Mouse (Mus musculus) midbrain, embryonic 11.5 days (tissue): ENCODE measurements at regions not wholly inside any gene's neighbourhood (a gene's known extent, or its start where the extent isn't known, plus 50 kb on each side); places are given as distances from the start of the nearest gene placed in this dataset.
A peak's percentile ranks its signal among the peaks of the same experiment; 100 is the strongest.

Source experiments
- ATAC-seq: fragments of 200-750 bp; cut with Nextera tagmentation; 2 replicates; pipeline ENCODE4 v1.8.0; 2017; ENCODE audit warnings: moderate TSS enrichment, moderate library complexity; ENCODE audit not compliant: low FRiP score
- DNase-seq: peaks from one replicate; pipeline ENCODE4 v3.0.0; 2015; ENCODE audit warnings: low spot score; ENCODE audit errors: missing footprints
- H3K27ac ChIP-seq: fragments of 300-500 bp; sonication (generic); 2 replicates; pipeline ENCODE4 v1.5.1; 2014; ENCODE audit warnings: low read depth, low read length
- H3K27me3 ChIP-seq: fragments of 300-500 bp; sonication (generic); 2 replicates; pipeline ENCODE4 v1.6.1; 2014; ENCODE audit warnings: mild to moderate bottlenecking, low read length, moderate library complexity, mixed read lengths; ENCODE audit not compliant: control insufficient read depth, insufficient read depth
- H3K36me3 ChIP-seq: fragments of 300-500 bp; sonication (generic); 2 replicates; pipeline ENCODE4 v1.6.1; 2014; ENCODE audit warnings: mild to moderate bottlenecking, low read length, moderate library complexity, mixed read lengths; ENCODE audit not compliant: control insufficient read depth, insufficient read depth
- H3K4me1 ChIP-seq: fragments of 300-500 bp; sonication (generic); 2 replicates; pipeline ENCODE4 v1.6.1; 2014; ENCODE audit warnings: low read length; ENCODE audit not compliant: control insufficient read depth, insufficient read depth
- H3K4me2 ChIP-seq: fragments of 300-500 bp; sonication (generic); 2 replicates; pipeline ENCODE4 v1.6.1; 2014; ENCODE audit warnings: mild to moderate bottlenecking, moderate library complexity
- H3K4me3 ChIP-seq: fragments of 300-500 bp; sonication (generic); 2 replicates; pipeline ENCODE4 v1.5.1; 2014; ENCODE audit warnings: low read depth, low read length
- H3K9ac ChIP-seq: fragments of 300-500 bp; sonication (generic); 2 replicates; pipeline ENCODE4 v1.6.1; 2014; ENCODE audit warnings: low read length
- H3K9me3 ChIP-seq: fragments of 300-500 bp; sonication (generic); 2 replicates; pipeline ENCODE4 v1.6.1; 2016; ENCODE audit warnings: low read length; ENCODE audit not compliant: control insufficient read depth
- WGBS: fragments of 180-500 bp; shearing (Covaris S2); extraction: QIAGEN DNeasy Blood & Tissue Kit; methylation state at CpG from one replicate; pipeline ENCODE4 v1.1.7; 2014; 5-methylcytosine and 5-hydroxymethylcytosine counted together

- no peak overlapping the region for H3K27ac ChIP-seq
- no peak for ATAC-seq
These were observed 154.7 kb downstream of the Cdh26 start for GRCm38 (mm10) chr2:178584970-178585566.

DNA sequence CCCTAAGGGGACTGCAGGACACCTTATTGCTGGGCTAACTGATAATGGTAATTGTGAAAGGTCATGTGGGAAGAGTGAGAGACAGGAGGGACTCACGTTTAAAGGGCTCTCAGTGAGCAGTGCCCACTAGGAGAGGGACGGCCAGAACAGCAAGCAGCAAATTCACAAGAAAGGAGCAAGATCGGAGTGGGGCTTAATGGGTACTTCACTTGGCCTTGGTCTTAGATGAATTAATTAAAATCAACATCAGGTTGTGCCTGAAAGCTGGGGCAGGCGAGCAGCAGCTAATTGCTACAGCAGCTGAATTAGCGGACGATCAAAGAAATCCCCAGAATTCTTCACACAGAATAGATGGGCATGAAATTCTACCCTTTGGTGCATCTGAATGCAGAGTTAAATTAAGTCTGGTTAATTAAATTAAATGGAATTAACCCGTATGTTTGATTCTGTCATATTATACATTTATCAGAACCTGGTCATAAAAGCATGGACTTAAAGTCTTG lies 156.9 kb downstream of the Cdh26 start:
- no peaks in the 10 kb centered on the region for H3K36me3 ChIP-seq
- H3K27me3 ChIP-seq, result no peaks in the 10 kb centered on the region
- no peak overlapping the region for H3K4me2 ChIP-seq
- no peaks in the 10 kb centered on the region for H3K9me3 ChIP-seq
- H3K27ac ChIP-seq, result no peak overlapping the region
- H3K9ac ChIP-seq, result no peak overlapping the region
- whole genome bisulfite sequencing, result 76% methylated on average over 7 of the region's 7 CpGs
- DNase-seq, result peak; percentile 72
- H3K4me1 ChIP-seq, result no peaks in the 10 kb centered on the region
- no peak for ATAC-seq
- no peak overlapping the region for H3K4me3 ChIP-seq

More at GRCm38 (mm10) chr2:178584970-178585566, 154.7 kb downstream of the Cdh26 start:
- Histone ChIP-seq H3K36me3 (no peaks in the 10 kb centered on the region), H3K4me1 (no peaks in the 10 kb centered on the region), H3K9me3 (no peaks in the 10 kb centered on the region), H3K4me2 (no peak overlapping the region), H3K4me3 (no peak overlapping the region), H3K9ac (no peak overlapping the region), H3K27me3 (no peaks in the 10 kb centered on the region)
- 82% methylated on average over 5 of the region's 5 CpGs for WGBS
- DNase-seq, result peak; percentile 51

- no peak for DNase-seq
- ATAC-seq, result no peak
- H3K9ac ChIP-seq, result no peak overlapping the region
- no peak overlapping the region for H3K4me3 ChIP-seq
- no peaks in the 10 kb centered on the region for H3K9me3 ChIP-seq
- 86% methylated on average over 9 of the region's 9 CpGs for WGBS
- no peak overlapping the region for H3K4me2 ChIP-seq
- no peak overlapping the region for H3K27ac ChIP-seq
- no peaks in the 10 kb centered on the region for H3K27me3 ChIP-seq
- H3K4me1 ChIP-seq, result no peaks in the 10 kb centered on the region; the same call in 1 of the 2 replicates
- no peaks in the 10 kb centered on the region for H3K36me3 ChIP-seq
These were observed 163.4 kb downstream of the Cdh26 start for GRCm38 (mm10) chr2:178593743-178594142.

- Histone ChIP-seq H3K4me3 (no peak overlapping the region), H3K36me3 (no peaks in the 10 kb centered on the region), H3K27ac (no peak overlapping the region), H3K9me3 (no peaks in the 10 kb centered on the region), H3K4me1 (no peaks in the 10 kb centered on the region; the same call in 1 of the 2 replicates), H3K27me3 (no peaks in the 10 kb centered on the region), H3K4me2 (no peak overlapping the region), H3K9ac (no peak overlapping the region)
- peak; percentile 80 for DNase-seq
- ATAC-seq, result no peak
- WGBS, result 47% methylated on average over 6 of the region's 6 CpGs
These were observed 163.8 kb downstream of the Cdh26 start for GRCm38 (mm10) chr2:178594177-178594576.

GRCm38 (mm10) chr2:178596312-178597083 lies 166.2 kb downstream of the Cdh26 start:
- ATAC-seq (no peak), DNase-seq (no peak)
- Histone ChIP-seq H3K4me2 (no peak overlapping the region), H3K9ac (no peak overlapping the region), H3K4me3 (no peak overlapping the region), H3K9me3 (no peaks in the 10 kb centered on the region), H3K27ac (no peak overlapping the region), H3K36me3 (no peaks in the 10 kb centered on the region), H3K4me1 (no peaks in the 10 kb centered on the region; the same call in 1 of the 2 replicates), H3K27me3 (no peaks in the 10 kb centered on the region)
- WGBS, result 83% methylated on average over 16 of the region's 16 CpGs

- Histone ChIP-seq H3K27ac (no peak overlapping the region), H3K27me3 (no peaks in the 10 kb centered on the region), H3K9ac (no peak overlapping the region), H3K36me3 (no peaks in the 10 kb centered on the region), H3K4me3 (no peak overlapping the region), H3K9me3 (no peaks in the 10 kb centered on the region), H3K4me2 (no peak overlapping the region), H3K4me1 (no peaks in the 10 kb centered on the region; the same call in 1 of the 2 replicates)
- ATAC-seq (peak; percentile 26; the same call in 1 of the 2 replicates), DNase-seq (no peak)
- 83% methylated on average over 7 of the region's 7 CpGs for WGBS
These were observed 166.7 kb downstream of the Cdh26 start for GRCm38 (mm10) chr2:178597084-178597470.

GRCm38 (mm10) chr2:178598371-178598770 lies 168.0 kb downstream of the Cdh26 start:
- H3K9ac ChIP-seq, result no peak overlapping the region
- no peaks in the 10 kb centered on the region; the same call in 1 of the 2 replicates for H3K4me1 ChIP-seq
- ATAC-seq (no peak), DNase-seq (no peak)
- no peaks in the 10 kb centered on the region for H3K27me3 ChIP-seq
- H3K27ac ChIP-seq, result no peak overlapping the region
- no peak overlapping the region for H3K4me3 ChIP-seq
- WGBS, result 90% methylated on average over 5 of the region's 5 CpGs
- H3K4me2 ChIP-seq, result no peak overlapping the region
- no peaks in the 10 kb centered on the region for H3K9me3 ChIP-seq
- H3K36me3 ChIP-seq, result no peaks in the 10 kb centered on the region

DNA sequence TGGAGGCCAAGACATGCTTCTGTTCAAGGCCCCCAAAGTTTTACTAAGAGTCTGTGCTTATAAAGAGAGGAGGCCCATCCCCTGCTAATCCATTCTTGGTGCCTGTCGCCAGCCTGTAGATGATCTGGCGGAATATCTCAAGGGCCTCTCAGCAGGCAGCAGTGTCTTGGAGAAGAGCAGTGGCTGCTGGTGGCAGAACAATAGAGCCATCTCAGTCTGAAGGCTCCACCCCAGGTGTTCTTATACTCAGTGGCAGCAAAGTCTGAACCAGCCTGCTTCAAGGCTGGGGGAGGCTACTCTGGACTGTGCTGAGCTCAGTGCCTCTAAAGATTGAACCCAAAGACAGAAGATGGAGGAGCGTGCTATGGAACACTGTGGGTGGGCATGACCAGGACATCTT lies 168.5 kb downstream of the Cdh26 start:
- H3K9ac ChIP-seq, result no peak overlapping the region
- no peaks in the 10 kb centered on the region; the same call in 1 of the 2 replicates for H3K4me1 ChIP-seq
- no peaks in the 10 kb centered on the region for H3K9me3 ChIP-seq
- no peaks in the 10 kb centered on the region for H3K36me3 ChIP-seq
- no peaks in the 10 kb centered on the region for H3K27me3 ChIP-seq
- H3K4me3 ChIP-seq, result no peak overlapping the region
- no peak overlapping the region for H3K4me2 ChIP-seq
- H3K27ac ChIP-seq, result no peak overlapping the region
- no peak for DNase-seq
- ATAC-seq, result no peak
- WGBS, result 85% methylated on average over 3 of the region's 3 CpGs

DNA sequence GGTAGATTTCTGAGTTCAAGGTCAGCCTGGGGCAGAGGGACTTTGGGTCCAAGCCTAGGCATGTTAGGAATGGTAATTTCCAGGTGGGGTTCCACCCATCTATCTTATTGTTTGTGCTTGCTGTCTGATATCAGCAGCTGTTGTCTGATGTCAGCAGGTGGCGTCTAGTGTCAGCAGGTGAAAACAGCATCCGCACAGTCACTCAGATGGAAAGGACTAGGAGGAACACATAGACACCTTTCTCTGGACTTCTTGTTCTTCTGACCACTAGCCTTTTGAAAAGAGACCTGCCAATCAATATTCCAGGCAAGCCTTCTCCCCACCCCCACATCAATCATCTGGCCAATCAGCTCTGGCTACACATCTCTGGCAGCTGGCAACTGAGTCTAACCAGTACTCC lies 173.1 kb downstream of the Cdh26 start:
- no peaks in the 10 kb centered on the region for H3K9me3 ChIP-seq
- peak; percentile 78 for DNase-seq

More for the DNA sequence above, 173.1 kb downstream of the Cdh26 start:
- no peak overlapping the region for H3K4me3 ChIP-seq
- no peaks in the 10 kb centered on the region for H3K36me3 ChIP-seq
- no peak overlapping the region for H3K4me2 ChIP-seq
- WGBS, result 86% methylated on average over 2 of the region's 2 CpGs
- H3K27ac ChIP-seq, result no peak overlapping the region
- no peaks in the 10 kb centered on the region for H3K4me1 ChIP-seq
- H3K9ac ChIP-seq, result no peak overlapping the region
- no peak for ATAC-seq
- H3K27me3 ChIP-seq, result no peaks in the 10 kb centered on the region
